Mouse (Mus musculus) embryonic fibroblast, embryonic 13.5 days (primary cell): ENCODE measurements around the gene Il11ra2.
"Not testable (repeated sequence)": the region's sequence is repeated elsewhere in the genome, so short reads cannot be mapped to it uniquely, and the experiment has no call there.

ENCODE experiments used
- CTCF ChIP-seq: IDR thresholded peaks from 2 replicates; pipeline ENCODE4 v1.5.1; 2011; ENCODE audit warnings: mild to moderate bottlenecking, control low read depth, low read length, moderate library complexity, borderline replicate concordance; ENCODE audit not compliant: insufficient read depth
- POLR2A ChIP-seq: IDR thresholded peaks from 2 replicates; pipeline ENCODE4 v1.6.1; 2011; ENCODE audit warnings: low read depth, mild to moderate bottlenecking, control low read depth, low read length, moderate library complexity

DNA sequence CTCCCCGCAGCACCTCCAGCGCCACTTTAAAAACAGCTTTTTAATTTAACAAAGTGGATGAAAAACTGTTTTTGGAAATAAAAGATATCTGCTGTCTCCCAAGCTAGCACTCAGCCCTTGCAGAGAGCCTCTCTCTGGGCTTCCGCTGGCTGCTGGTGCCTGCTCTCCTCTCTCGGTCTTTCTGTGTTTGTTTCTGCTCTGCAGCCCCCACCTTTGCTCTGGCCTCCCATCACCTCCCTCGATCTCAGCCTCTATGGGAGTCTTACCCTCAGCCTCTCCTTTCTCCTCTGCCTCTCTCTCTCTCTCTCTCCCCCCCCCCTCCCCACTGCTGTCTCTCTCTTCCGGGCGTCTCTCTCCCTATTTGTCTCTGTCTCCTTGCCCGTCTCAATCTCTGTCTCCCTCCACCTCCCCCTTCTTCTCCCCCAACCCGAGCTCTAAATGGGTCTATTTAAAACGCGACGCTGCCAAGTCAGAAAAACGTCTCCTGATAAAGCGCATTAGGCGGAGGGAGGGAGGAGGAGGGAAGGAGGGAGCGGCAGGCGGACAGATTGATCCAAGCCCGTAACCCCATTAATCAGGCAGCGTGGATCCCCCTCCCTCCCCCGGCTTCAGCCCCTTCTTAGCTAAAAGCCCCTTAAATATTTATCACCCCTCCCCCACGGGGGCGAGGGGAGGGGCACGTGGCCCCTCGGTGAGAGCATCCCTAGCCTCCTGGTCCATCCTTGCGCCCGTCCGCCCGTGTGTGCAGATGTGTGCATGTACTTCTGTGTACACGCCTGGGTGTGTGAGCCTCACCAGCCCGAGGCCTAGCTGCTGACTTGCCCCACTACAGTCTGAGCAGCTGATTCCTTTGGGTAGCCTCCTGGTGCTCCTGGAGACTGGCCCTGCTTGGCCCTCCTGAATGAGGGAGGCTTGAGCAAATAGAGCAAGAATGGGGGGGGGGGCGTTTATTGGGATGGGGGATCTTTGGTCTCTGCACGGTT lies 19.0 kb upstream of the Il11ra2 start:
- TF ChIP-seq CTCF, POLR2A: not testable (repeated sequence)
